Mouse (Mus musculus) heart, adult 2 months (tissue): ENCODE data around the gene Tfr2. TPM values are rescaled to one million over a fixed set of nuclear protein-coding genes. Genes with fewer than 3 reads are reported as not detected.

ENCODE experiments used
- DNase-seq, 2 experiments: peaks; one replicate each; pipeline ENCODE4 v3.0.0; 2021
- H3K27ac ChIP-seq: fragments of 200-600 bp; 2 replicates; pipeline ENCODE4 v1.8.1; 2022
- H3K27me3 ChIP-seq: fragments of 200-500 bp; 2 replicates; pipeline ENCODE4 v1.6.1; 2012; ENCODE audit warnings: mild to moderate bottlenecking, low read length, inconsistent platforms, mixed read lengths; ENCODE audit not compliant: control insufficient read depth, insufficient read depth
- H3K36me3 ChIP-seq: fragments of 200-500 bp; 2 replicates; pipeline ENCODE4 v1.6.1; 2012; ENCODE audit warnings: low read length, inconsistent platforms; ENCODE audit not compliant: control insufficient read depth, insufficient read depth
- H3K4me1 ChIP-seq: fragments of 200-500 bp; 2 replicates; pipeline ENCODE4 v1.6.1; 2011; ENCODE audit warnings: low read length; ENCODE audit not compliant: control insufficient read depth, insufficient read depth
- H3K4me3 ChIP-seq: fragments of 200-600 bp; 2 replicates; pipeline ENCODE4 v1.8.1; 2022
- H3K79me2 ChIP-seq: fragments of 200-500 bp; replicated peaks from 2 replicates; pipeline ENCODE4 v1.6.1; 2012; ENCODE audit warnings: mild to moderate bottlenecking, inconsistent platforms, low read length, moderate library complexity, mixed read lengths; ENCODE audit not compliant: control insufficient read depth, insufficient read depth
- H3K9ac ChIP-seq: fragments of 200-500 bp; 2 replicates; pipeline ENCODE4 v1.6.1; 2012; ENCODE audit warnings: low read depth, mild to moderate bottlenecking, control low read depth, inconsistent platforms, low read length, mixed read lengths
- CTCF ChIP-seq: fragments of 200-600 bp; IDR thresholded peaks from 2 replicates; pipeline ENCODE4 v1.8.1; 2022; ENCODE audit warnings: antibody characterized with exemption, mild to moderate bottlenecking, moderate library complexity
- EP300 ChIP-seq: fragments of 200-500 bp; IDR thresholded peaks from 2 replicates; pipeline ENCODE4 v1.6.1; 2011; ENCODE audit warnings: low read depth, low read length, control low read depth; ENCODE audit not compliant: insufficient read depth
- POLR2A ChIP-seq: fragments of 200-500 bp; IDR thresholded peaks from 2 replicates; pipeline ENCODE4 v1.6.1; 2011; ENCODE audit warnings: mild to moderate bottlenecking, low read depth, low read length, control low read depth; ENCODE audit not compliant: insufficient read depth
- WGBS: fragments of 180-500 bp; shearing (Covaris S2); methylation state at CpG from one replicate; pipeline ENCODE4 v1.1.7; 2018; 5-methylcytosine and 5-hydroxymethylcytosine counted together
- intact Hi-C: fragments of 180-260 bp; cut with DNase I; formaldehyde crosslinking; loops from one replicate; pipeline ENCODE4 v1.15.1; 2025
- polyA plus RNA-seq: library from polyadenylated mRNA; depleted of rRNA; stranded (reverse); fragments of >200 nt; gene quantifications from 2 replicates; pipeline ENCODE4 v1.2.3, GENCODE M21; 2012
- total RNA-seq, 2 experiments: library from RNA; stranded (reverse); gene quantifications; 2 replicates each; pipeline ENCODE4 v1.2.3; 2021

Gene Tfr2
- total and polyA plus RNA-seq, 3 experiments = 0.09 to 0.35 TPM; not detected in 1

- peak; percentile 98 for DNase-seq
- Histone ChIP-seq H3K4me3 (peak within 1 kb of the TSS; percentile 72), H3K36me3 (no peaks in the 10 kb centered on the region), H3K27me3 (no peaks in the 10 kb centered on the region), H3K27ac (peak within 1 kb of the TSS; percentile 100), H3K79me2 (peaks cover 5% of the 10 kb centered on the region; the same call in 1 of the 2 replicates), H3K9ac (peak within 1 kb of the TSS; percentile 86), H3K4me1 (peaks cover 2% of the 10 kb centered on the region; the same call in 1 of the 2 replicates)
- intact Hi-C loops = loop anchor here (2.0 to 5.0 kb wide), 3 partner anchors 96 to 254 kb away; partner anchors contain the start of genes Fbxo24, Gm20605, Lrch4 and Mepce
- WGBS = under 1% methylated on average over 39 of the region's 40 CpGs
- TF ChIP-seq POLR2A (peak; percentile 94), CTCF (no peak), EP300 (peak; percentile 95)
Measured at GRCm38 (mm10) chr5:137533117-137533827, 36.4 kb upstream of the Tfr2 start, which contains the start of the genes Epo and Gnb2. Gene Epo (minus strand): TSS chr5:137533242. Gene Gnb2 (minus strand): TSS chr5:137533510.

- no peak for DNase-seq
- Histone ChIP-seq H3K79me2 (peaks cover 5% of the 10 kb centered on the region; the same call in 1 of the 2 replicates), H3K36me3 (no peaks in the 10 kb centered on the region), H3K27me3 (no peaks in the 10 kb centered on the region), H3K4me3 (no peak overlapping the region), H3K4me1 (peaks cover 2% of the 10 kb centered on the region; the same call in 1 of the 2 replicates), H3K9ac (no peak overlapping the region), H3K27ac (no peak overlapping the region)
- intact Hi-C loops = loop anchor here (5.0 kb wide), 1 partner anchor 213 kb away; the partner anchor contains the start of gene Tsc22d4
- 96% methylated on average over 3 of the region's 3 CpGs for WGBS
- TF ChIP-seq EP300 = no peak
- TF ChIP-seq POLR2A = no peak
- no peak for TF ChIP-seq CTCF
Measured at GRCm38 (mm10) chr5:137534762-137535161, 34.9 kb upstream of the Tfr2 start.

GRCm38 (mm10) chr5:137535318-137535717 is 34.3 kb upstream of the Tfr2 start:
- H3K36me3 ChIP-seq = no peaks in the 10 kb centered on the region
- H3K27me3 ChIP-seq = no peaks in the 10 kb centered on the region
- no peak overlapping the region for H3K9ac ChIP-seq
- DNase-seq = no peak
- TF ChIP-seq POLR2A (no peak), EP300 (no peak), CTCF (no peak)
- WGBS = 71% methylated on average over 9 of the region's 9 CpGs
- no peak overlapping the region for H3K4me3 ChIP-seq
- peaks cover 5% of the 10 kb centered on the region; the same call in 1 of the 2 replicates for H3K79me2 ChIP-seq
- no peak overlapping the region for H3K27ac ChIP-seq
- no peaks in the 10 kb centered on the region; the same call in 1 of the 2 replicates for H3K4me1 ChIP-seq
- intact Hi-C loops = no loop called here

- intact Hi-C loops = no loop called here
- WGBS = 52% methylated on average over 4 of the region's 4 CpGs
- H3K27ac ChIP-seq = no peak overlapping the region
- no peak overlapping the region for H3K4me3 ChIP-seq
- no peak overlapping the region for H3K9ac ChIP-seq
- H3K79me2 ChIP-seq = no peaks in the 10 kb centered on the region
- TF ChIP-seq POLR2A (no peak), EP300 (no peak), CTCF (no peak)
- no peak for DNase-seq
- H3K27me3 ChIP-seq = no peaks in the 10 kb centered on the region
- H3K4me1 ChIP-seq = peaks cover 2% of the 10 kb centered on the region
- no peaks in the 10 kb centered on the region for H3K36me3 ChIP-seq
Measured at GRCm38 (mm10) chr5:137537461-137537860, 32.2 kb upstream of the Tfr2 start.

GRCm38 (mm10) chr5:137539291-137539801 is 30.3 kb upstream of the Tfr2 start:
- no peaks in the 10 kb centered on the region for H3K36me3 ChIP-seq
- TF ChIP-seq CTCF = no peak
- no peak for TF ChIP-seq EP300
- TF ChIP-seq POLR2A = no peak
- H3K4me3 ChIP-seq = no peak overlapping the region
- peaks cover 2% of the 10 kb centered on the region for H3K4me1 ChIP-seq
- H3K9ac ChIP-seq = no peak overlapping the region
- no peak overlapping the region for H3K27ac ChIP-seq
- DNase-seq = no peak
- no peaks in the 10 kb centered on the region for H3K79me2 ChIP-seq
- no peaks in the 10 kb centered on the region for H3K27me3 ChIP-seq
- WGBS = 26% methylated on average over 7 of the region's 7 CpGs
- intact Hi-C loops = no loop called here

- H3K79me2 ChIP-seq = no peaks in the 10 kb centered on the region
- no peak overlapping the region for H3K27ac ChIP-seq
- H3K27me3 ChIP-seq = no peaks in the 10 kb centered on the region
- H3K36me3 ChIP-seq = no peaks in the 10 kb centered on the region
- DNase-seq = no peak
- H3K4me1 ChIP-seq = peaks cover 2% of the 10 kb centered on the region
- no peak overlapping the region for H3K9ac ChIP-seq
- WGBS = 69% methylated on average over 6 of the region's 6 CpGs
- H3K4me3 ChIP-seq = no peak overlapping the region
- intact Hi-C loops = no loop called here
- TF ChIP-seq EP300 (no peak), CTCF (no peak), POLR2A (no peak)
Measured at GRCm38 (mm10) chr5:137540991-137541390, 28.6 kb upstream of the Tfr2 start.
